Mouse (Mus musculus): ENCODE results near the gene Dynlt1f. TPM values are rescaled to one million over a fixed set of nuclear protein-coding genes. Genes with fewer than 3 reads are reported as not detected.
"Not testable (repeated sequence)": the region's sequence is repeated elsewhere in the genome, so short reads cannot be mapped to it uniquely, and the experiment has no call there.

Dynlt1f gene
- total RNA-seq (2021) = 100 to 1,000 TPM; 140 to 167 TPM
- long read RNA-seq, transcript Dynlt1f-201 (5 exons, 771 nt) = major isoform, 35 of 51 reads
- long read RNA-seq, partial matches to known transcripts = 5 of 51 reads
- long read RNA-seq, other reads (novel, unspliced or antisense) = 11 of 51 reads

- DNase-seq (ENCODE audit: low spot score in 2 of 2) = peak; percentile 64 to 72
These were observed at the start of gene Dynlt1f for GRCm38 (mm10) chr17:6655567-6656281. TSS of gene Dynlt1f (minus strand) at chr17:6655900.

- DNase-seq (ENCODE audit: low spot score in 2 of 2) = peak in 1 of 2 experiments; percentile 21
These were observed 47.9 kb upstream of the Dynlt1f start for GRCm38 (mm10) chr17:6703381-6704270.

GRCm38 (mm10) chr17:6702625-6703221 is 47.0 kb upstream of the Dynlt1f start:
- peak in 1 of 2 experiments; percentile 29 for DNase-seq (ENCODE audit: low spot score in 2 of 2)

GRCm38 (mm10) chr17:6700077-6700476 is 44.4 kb upstream of the Dynlt1f start:
- DNase-seq (ENCODE audit: low spot score in 2 of 2) = not testable (repeated sequence)

- not testable (repeated sequence) for DNase-seq (ENCODE audit: low spot score in 2 of 2)
These were observed 43.8 kb upstream of the Dynlt1f start for GRCm38 (mm10) chr17:6699502-6699901.

- peak; percentile 64 to 66 for DNase-seq (ENCODE audit: low spot score in 2 of 2)
These were observed 41.6 kb upstream of the Dynlt1f start for GRCm38 (mm10) chr17:6697224-6697775.

- not testable (repeated sequence) for DNase-seq (ENCODE audit: low spot score in 2 of 2)
These were observed 40.8 kb upstream of the Dynlt1f start for GRCm38 (mm10) chr17:6696521-6696920.

GRCm38 (mm10) chr17:6695712-6696111 is 40.0 kb upstream of the Dynlt1f start:
- DNase-seq (ENCODE audit: low spot score in 2 of 2) = peak in 1 of 2 experiments; percentile 12

GRCm38 (mm10) chr17:6691596-6691995 is 35.9 kb upstream of the Dynlt1f start:
- DNase-seq (ENCODE audit: low spot score in 2 of 2) = peak; percentile 99

GRCm38 (mm10) chr17:6689344-6689743 is 33.6 kb upstream of the Dynlt1f start:
- DNase-seq (ENCODE audit: low spot score in 2 of 2) = not testable (repeated sequence)

GRCm38 (mm10) chr17:6686299-6686971 is 30.7 kb upstream of the Dynlt1f start:
- not testable (repeated sequence) for DNase-seq (ENCODE audit: low spot score in 2 of 2)

- not testable (repeated sequence) for DNase-seq (ENCODE audit: low spot score in 2 of 2)
These were observed 29.7 kb upstream of the Dynlt1f start for GRCm38 (mm10) chr17:6685288-6685818.

GRCm38 (mm10) chr17:6684464-6685287 is 29.0 kb upstream of the Dynlt1f start:
- DNase-seq (ENCODE audit: low spot score in 2 of 2) = not testable (repeated sequence)

- not testable (repeated sequence) for DNase-seq (ENCODE audit: low spot score in 2 of 2)
These were observed 28.0 kb upstream of the Dynlt1f start for GRCm38 (mm10) chr17:6683702-6684101.

GRCm38 (mm10) chr17:6681721-6682120 is 26.0 kb upstream of the Dynlt1f start:
- DNase-seq (ENCODE audit: low spot score in 2 of 2) = not testable (repeated sequence)

- not testable (repeated sequence) for DNase-seq (ENCODE audit: low spot score in 2 of 2)
These were observed 22.4 kb upstream of the Dynlt1f start for GRCm38 (mm10) chr17:6678063-6678462.

- not testable (repeated sequence) for DNase-seq (ENCODE audit: low spot score in 2 of 2)
These were observed 18.6 kb upstream of the Dynlt1f start for GRCm38 (mm10) chr17:6674297-6674696.

GRCm38 (mm10) chr17:6668522-6668921 is 12.8 kb upstream of the Dynlt1f start:
- not testable (repeated sequence) for DNase-seq (ENCODE audit: low spot score in 2 of 2)

GRCm38 (mm10) chr17:6665389-6665788 is 9.7 kb upstream of the Dynlt1f start:
- not testable (repeated sequence) for DNase-seq (ENCODE audit: low spot score in 2 of 2)

Data from layer of hippocampus, postnatal 10 days (tissue).